Mouse (Mus musculus): ENCODE data around the gene Gpam. TPM values are rescaled to one million over a fixed set of nuclear protein-coding genes. Genes with fewer than 3 reads are reported as not detected.
A peak's percentile ranks its signal among the peaks of the same experiment; 100 is the strongest.

The Gpam gene
- polyA plus RNA-seq, 1 experiment from 2014 or later = 16.6 TPM

DNA sequence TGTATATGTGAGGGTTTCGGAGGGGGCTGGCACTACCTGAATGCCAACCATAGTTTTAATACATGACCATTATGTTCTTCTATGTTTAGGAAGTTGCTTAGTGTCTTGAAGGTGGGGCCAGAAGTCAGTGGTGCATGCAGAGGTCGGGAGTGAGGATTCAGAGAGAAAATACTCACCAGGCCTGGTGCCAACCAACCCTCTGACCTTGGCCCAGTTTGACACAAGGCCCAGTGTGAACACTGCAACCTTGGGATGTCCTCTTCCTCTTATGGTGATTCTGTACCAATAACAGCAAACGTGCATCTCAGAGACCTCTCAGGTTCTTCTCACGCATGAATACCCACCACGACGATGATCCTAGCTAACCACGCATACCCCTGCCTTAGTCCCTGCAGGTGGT is 11.5 kb upstream of the Gpam start:
- WGBS (ENCODE audit: insufficient replicate concordance) = 66% methylated on average over 7 of the region's 7 CpGs
- no peak overlapping the region for H3K27ac ChIP-seq

DNA sequence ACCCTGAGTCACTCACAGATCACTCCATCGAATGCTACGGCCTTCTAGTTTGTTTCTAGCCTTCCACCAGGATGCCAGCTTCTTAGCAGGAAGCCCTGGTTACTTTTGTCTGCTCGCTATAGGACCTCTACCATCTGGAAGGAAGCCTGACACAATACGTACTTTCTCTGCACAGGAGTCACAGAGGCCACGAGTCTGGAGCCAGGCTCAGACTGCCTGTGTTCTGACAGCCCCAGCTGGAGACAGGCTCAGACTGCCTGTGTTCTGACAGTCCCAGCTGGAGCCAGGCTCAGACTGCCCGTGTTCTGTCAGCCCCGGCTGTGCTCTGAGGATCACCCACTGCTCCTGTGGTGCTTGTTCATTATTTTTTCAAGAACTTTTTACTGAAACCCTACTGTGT is 10.8 kb upstream of the Gpam start:
- Histone ChIP-seq H3K4me1 (replicated peaks) (peaks cover 26% of the 10 kb centered on the region; the same call in 1 of the 2 replicates), H3K4me3 (replicated peaks) (no peak overlapping the region), H3K9ac (no peak overlapping the region), H3K27ac (no peak overlapping the region), H3K27me3 (no peaks in the 10 kb centered on the region), H3K9me3 (replicated peaks) (no peaks in the 10 kb centered on the region), H3K36me3 (no peaks in the 10 kb centered on the region), H3K4me2 (no peak overlapping the region)
- no peak for ATAC-seq (ENCODE audit: low read depth)
- DNase-seq = no peak
- WGBS (ENCODE audit: insufficient replicate concordance) = 44% methylated on average over 7 of the region's 7 CpGs

More for the DNA sequence above, 11.5 kb upstream of the Gpam start:
- H3K4me2 ChIP-seq = no peak overlapping the region
- H3K36me3 ChIP-seq = no peaks in the 10 kb centered on the region
- ATAC-seq (ENCODE audit: low read depth) (no peak), DNase-seq (no peak)
- no peak overlapping the region for H3K4me3 ChIP-seq (replicated peaks)
- H3K4me1 ChIP-seq (replicated peaks) = peaks cover 28% of the 10 kb centered on the region; the same call in 1 of the 2 replicates
- no peaks in the 10 kb centered on the region for H3K27me3 ChIP-seq
- H3K9ac ChIP-seq = no peak overlapping the region
- H3K9me3 ChIP-seq (replicated peaks) = no peaks in the 10 kb centered on the region

DNA sequence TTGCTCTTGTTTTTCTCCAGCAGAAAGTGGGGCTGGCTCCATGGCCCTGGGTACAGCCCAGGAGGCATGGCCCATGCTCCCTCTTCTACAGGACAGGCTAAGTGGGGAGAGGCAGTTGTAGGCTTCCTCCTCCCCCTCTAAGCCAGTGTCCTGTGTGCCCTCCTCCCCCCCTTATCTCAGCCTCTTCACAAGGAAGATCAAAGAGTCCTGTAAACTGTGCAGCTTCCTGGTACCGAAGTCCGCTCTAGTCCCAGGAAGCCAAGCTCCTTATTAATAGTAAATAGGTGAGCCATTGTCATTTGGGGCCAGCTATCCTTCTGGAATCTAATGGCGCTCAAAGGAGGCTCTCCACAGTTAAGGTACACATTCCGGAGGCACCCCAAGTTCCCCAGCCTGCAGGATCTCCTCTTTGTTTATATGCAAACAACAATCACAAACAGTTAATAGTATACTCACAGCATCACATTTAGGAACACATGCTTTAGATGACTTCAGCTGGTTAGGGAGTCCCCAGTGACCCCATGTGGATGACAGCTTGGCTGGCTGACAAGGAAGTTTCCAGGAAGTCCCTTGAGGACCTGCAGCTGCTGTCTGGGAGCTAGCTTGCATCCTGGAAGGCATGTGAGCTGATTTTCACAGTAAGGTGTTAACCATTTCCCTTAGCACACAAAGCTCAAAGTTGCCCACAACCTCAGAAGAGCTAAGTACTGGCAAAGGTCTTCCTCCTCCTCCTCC is 9.8 kb upstream of the Gpam start:
- no peak overlapping the region for H3K9ac ChIP-seq
- H3K27me3 ChIP-seq = no peaks in the 10 kb centered on the region
- H3K4me2 ChIP-seq = no peak overlapping the region
- peaks cover 26% of the 10 kb centered on the region; the same call in 1 of the 2 replicates for H3K4me1 ChIP-seq (replicated peaks)
- H3K9me3 ChIP-seq (replicated peaks) = no peaks in the 10 kb centered on the region
- DNase-seq (no peak), ATAC-seq (ENCODE audit: low read depth) (no peak)
- WGBS (ENCODE audit: insufficient replicate concordance) = 44% methylated on average over 4 of the region's 4 CpGs
- H3K4me3 ChIP-seq (replicated peaks) = no peak overlapping the region
- no peak overlapping the region for H3K27ac ChIP-seq
- H3K36me3 ChIP-seq = no peaks in the 10 kb centered on the region

DNA sequence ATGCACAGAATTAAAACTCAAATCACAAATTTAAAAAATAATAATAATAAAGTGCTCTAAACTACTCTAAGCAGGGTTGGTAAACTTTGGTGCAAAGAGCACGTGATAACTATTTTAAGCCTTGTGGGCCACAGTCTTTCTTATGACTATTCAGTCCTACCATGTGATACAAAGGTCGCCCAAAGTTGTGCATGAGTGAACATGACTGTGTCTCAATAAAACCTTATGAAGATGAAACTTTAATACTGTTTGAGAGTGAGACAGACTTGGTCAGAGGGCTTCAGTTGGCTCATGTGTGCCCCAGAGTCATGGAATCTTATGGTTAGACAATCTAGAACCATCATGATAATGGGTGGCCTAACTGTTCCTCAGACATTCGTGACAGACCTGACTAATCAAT is 8.9 kb upstream of the Gpam start:
- DNase-seq = no peak
- H3K36me3 ChIP-seq = no peaks in the 10 kb centered on the region
- peaks cover 26% of the 10 kb centered on the region; the same call in 1 of the 2 replicates for H3K4me1 ChIP-seq (replicated peaks)
- H3K9ac ChIP-seq = no peak overlapping the region
- no peak overlapping the region for H3K27ac ChIP-seq
- WGBS (ENCODE audit: insufficient replicate concordance) = 64% methylated on average over 3 of the region's 3 CpGs
- H3K4me2 ChIP-seq = no peak overlapping the region
- H3K27me3 ChIP-seq = no peaks in the 10 kb centered on the region
- ATAC-seq (ENCODE audit: low read depth) = no peak
- H3K9me3 ChIP-seq (replicated peaks) = no peaks in the 10 kb centered on the region
- H3K4me3 ChIP-seq (replicated peaks) = no peak overlapping the region

DNA sequence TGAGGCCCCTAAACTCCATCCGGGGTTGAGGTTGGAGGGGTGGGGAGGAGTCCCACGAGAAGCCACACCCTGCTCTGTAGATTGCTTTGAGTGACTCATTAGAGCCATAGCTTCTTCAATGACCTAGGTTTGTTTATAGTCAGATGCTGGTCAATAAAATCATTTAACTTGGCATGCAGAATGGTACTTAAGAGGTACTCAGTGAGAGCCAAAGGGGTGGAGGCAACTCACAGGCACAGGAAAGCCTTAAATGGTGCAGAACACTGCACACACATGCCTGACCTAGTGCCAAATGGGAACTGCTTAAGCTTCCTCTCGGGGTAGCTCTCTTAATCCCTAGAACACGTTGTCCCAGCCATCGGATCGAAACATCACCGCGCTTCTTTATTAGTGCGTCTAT is 7.5 kb upstream of the Gpam start:
- WGBS (ENCODE audit: insufficient replicate concordance) = 67% methylated on average over 9 of the region's 9 CpGs
- Histone ChIP-seq H3K27me3 (no peaks in the 10 kb centered on the region), H3K27ac (no peak overlapping the region), H3K4me2 (no peak overlapping the region), H3K9ac (no peak overlapping the region), H3K4me3 (replicated peaks) (no peak overlapping the region), H3K9me3 (replicated peaks) (no peaks in the 10 kb centered on the region), H3K4me1 (replicated peaks) (peaks cover 26% of the 10 kb centered on the region; the same call in 1 of the 2 replicates), H3K36me3 (no peaks in the 10 kb centered on the region)
- ATAC-seq (ENCODE audit: low read depth) (no peak), DNase-seq (no peak)

DNA sequence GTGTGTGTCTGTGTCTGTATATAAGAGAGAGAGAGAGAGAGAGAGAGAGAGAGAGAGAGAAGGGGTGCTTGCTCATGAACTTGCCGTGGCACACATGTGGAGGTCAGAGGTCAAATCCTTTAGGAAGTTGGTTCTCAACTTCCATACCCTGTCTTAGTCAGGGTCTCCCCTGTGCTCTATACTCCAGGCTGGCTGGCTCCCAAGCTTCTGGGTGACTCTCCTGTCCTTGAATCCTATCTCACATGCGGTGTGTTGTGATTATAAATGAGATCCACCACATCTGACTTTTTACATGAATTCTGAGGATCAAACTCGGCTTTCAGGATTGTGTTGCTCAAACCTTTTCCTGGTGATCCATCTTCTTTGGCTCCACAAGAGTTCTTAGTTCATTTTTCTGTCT is 5.4 kb upstream of the Gpam start:
- WGBS (ENCODE audit: insufficient replicate concordance) = 58% methylated on average over 3 of the region's 3 CpGs
- Histone ChIP-seq H3K4me2 (no peak overlapping the region), H3K27ac (no peak overlapping the region), H3K36me3 (no peaks in the 10 kb centered on the region), H3K4me1 (replicated peaks) (peaks cover 16% of the 10 kb centered on the region), H3K9ac (no peak overlapping the region), H3K9me3 (replicated peaks) (no peaks in the 10 kb centered on the region), H3K4me3 (replicated peaks) (no peak overlapping the region), H3K27me3 (no peaks in the 10 kb centered on the region)
- no peak for ATAC-seq (ENCODE audit: low read depth)
- no peak for DNase-seq

DNA sequence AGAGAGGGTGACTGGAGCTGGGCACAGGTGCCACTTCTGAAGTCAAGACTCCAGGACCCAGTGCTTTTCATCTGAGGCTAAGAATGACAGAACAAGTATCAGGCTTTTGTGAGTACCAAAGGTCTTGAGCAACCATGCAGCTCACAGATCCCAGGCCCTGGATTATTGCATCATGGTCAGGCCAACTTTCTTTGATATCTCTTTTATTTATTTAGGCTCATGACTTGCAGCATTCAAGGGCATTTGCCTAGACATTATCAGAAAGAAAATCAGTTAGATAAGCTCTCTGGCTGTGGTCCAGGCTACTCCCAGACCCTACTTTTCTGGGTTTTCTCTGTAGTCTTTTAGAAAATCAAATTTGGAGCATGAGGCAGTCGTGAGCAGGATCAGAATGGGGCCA is 4.7 kb upstream of the Gpam start:
- Histone ChIP-seq H3K4me1 (replicated peaks) (peaks cover 9% of the 10 kb centered on the region), H3K27ac (no peak overlapping the region), H3K4me3 (replicated peaks) (no peak overlapping the region), H3K27me3 (no peaks in the 10 kb centered on the region), H3K9ac (no peak overlapping the region), H3K36me3 (no peaks in the 10 kb centered on the region), H3K9me3 (replicated peaks) (no peaks in the 10 kb centered on the region), H3K4me2 (no peak overlapping the region)
- ATAC-seq (ENCODE audit: low read depth) (no peak), DNase-seq (no peak)
- WGBS (ENCODE audit: insufficient replicate concordance) = 22% methylated on average over 1 of the region's 1 CpGs

DNA sequence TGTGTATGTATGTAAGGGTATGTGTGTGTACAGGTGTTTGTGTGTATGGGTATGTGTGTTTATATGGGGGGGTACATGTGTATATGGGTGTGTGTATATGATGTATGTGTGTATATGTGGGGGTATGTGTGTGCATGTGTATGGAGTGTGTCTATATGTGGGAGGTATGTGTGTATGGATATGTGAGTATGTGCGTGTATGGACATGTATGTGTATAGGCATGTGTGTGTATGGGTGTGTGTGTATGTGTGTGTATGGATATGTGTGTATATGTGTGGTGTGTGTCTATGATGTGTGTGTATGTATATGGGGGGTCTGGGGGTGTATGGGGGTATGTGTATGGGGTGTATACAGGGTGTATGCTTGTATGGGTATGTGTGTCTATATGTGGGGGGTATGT is 1.4 kb upstream of the Gpam start:
- no peak for DNase-seq
- Histone ChIP-seq H3K27ac (no peak overlapping the region), H3K9me3 (replicated peaks) (no peaks in the 10 kb centered on the region), H3K36me3 (no peaks in the 10 kb centered on the region), H3K27me3 (no peaks in the 10 kb centered on the region), H3K9ac (no peak overlapping the region), H3K4me3 (replicated peaks) (no peak overlapping the region), H3K4me1 (replicated peaks) (peaks cover 7% of the 10 kb centered on the region), H3K4me2 (no peak overlapping the region)
- WGBS (ENCODE audit: insufficient replicate concordance) = 69% methylated on average over 1 of the region's 1 CpGs
- ATAC-seq (ENCODE audit: low read depth) = no peak

DNA sequence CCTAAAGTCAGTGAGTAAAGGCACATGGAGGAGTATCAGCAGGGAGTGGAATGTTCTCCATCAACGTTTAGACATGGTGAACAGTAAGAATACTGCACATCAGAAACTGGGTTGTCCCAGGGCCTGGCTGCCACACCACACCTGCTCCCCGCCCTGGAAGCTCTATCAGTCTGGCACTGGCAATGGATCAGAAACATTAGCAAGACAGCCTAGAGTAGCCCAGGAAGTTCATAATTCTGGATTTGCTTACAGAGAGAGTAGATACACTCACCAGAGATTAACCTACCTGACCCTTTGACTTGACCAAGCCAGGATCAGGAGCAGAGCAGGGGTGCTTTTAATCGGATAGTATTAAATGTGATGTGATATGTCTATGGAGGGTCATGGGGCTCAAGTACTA is 1.6 kb downstream of the Gpam start:
- no peaks in the 10 kb centered on the region for H3K36me3 ChIP-seq
- H3K27ac ChIP-seq = no peak overlapping the region
- 49% methylated on average over 3 of the region's 3 CpGs for WGBS (ENCODE audit: insufficient replicate concordance)
- peaks cover 20% of the 10 kb centered on the region for H3K4me1 ChIP-seq (replicated peaks)
- DNase-seq = no peak
- peak overlapping the region; percentile 52 for H3K4me2 ChIP-seq
- no peaks in the 10 kb centered on the region for H3K9me3 ChIP-seq (replicated peaks)
- ATAC-seq (ENCODE audit: low read depth) = no peak
- H3K9ac ChIP-seq = peak overlapping the region; percentile 53; the same call in 1 of the 2 replicates
- H3K4me3 ChIP-seq (replicated peaks) = peak overlapping the region; percentile 42
- H3K27me3 ChIP-seq = no peaks in the 10 kb centered on the region

DNA sequence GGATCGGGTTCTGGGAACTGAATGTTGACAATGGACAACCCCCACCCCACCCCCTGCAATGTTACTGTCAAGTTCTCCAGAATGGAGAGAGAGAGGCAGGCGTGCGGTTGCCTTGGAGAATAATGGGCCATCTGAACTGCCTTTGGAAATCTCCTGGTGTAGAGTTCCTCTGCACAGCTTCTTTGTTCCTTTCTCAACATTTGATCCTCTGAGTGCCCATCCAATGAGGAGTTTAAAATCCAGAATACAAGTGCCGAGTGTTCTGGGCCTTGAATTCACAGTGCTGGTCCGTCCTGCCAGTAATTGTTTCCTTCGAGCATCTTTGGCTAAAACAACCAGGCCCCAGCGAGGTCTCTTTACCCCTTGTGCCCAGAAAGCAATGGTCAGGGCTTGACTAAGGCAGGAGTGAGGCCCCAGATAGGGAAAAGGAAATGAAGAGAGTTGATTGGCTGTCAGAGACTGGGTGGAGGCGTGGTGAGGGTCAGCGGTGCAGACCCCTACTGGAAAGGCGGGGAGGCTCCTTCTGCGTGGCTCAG is 4.0 kb downstream of the Gpam start:
- 0 out of 2 replicates have a peak overlapping the region, but pooled peaks have one; percentile 24 for H3K4me3 ChIP-seq (replicated peaks)
- ATAC-seq (ENCODE audit: low read depth) (no peak), DNase-seq (no peak)
- H3K36me3 ChIP-seq = no peaks in the 10 kb centered on the region
- H3K4me1 ChIP-seq (replicated peaks) = peaks cover 21% of the 10 kb centered on the region
- WGBS (ENCODE audit: insufficient replicate concordance) = 48% methylated on average over 11 of the region's 11 CpGs
- peak overlapping the region; percentile 52 for H3K4me2 ChIP-seq
- no peak overlapping the region for H3K9ac ChIP-seq
- no peak overlapping the region for H3K27ac ChIP-seq
- H3K9me3 ChIP-seq (replicated peaks) = no peaks in the 10 kb centered on the region
- H3K27me3 ChIP-seq = no peaks in the 10 kb centered on the region

DNA sequence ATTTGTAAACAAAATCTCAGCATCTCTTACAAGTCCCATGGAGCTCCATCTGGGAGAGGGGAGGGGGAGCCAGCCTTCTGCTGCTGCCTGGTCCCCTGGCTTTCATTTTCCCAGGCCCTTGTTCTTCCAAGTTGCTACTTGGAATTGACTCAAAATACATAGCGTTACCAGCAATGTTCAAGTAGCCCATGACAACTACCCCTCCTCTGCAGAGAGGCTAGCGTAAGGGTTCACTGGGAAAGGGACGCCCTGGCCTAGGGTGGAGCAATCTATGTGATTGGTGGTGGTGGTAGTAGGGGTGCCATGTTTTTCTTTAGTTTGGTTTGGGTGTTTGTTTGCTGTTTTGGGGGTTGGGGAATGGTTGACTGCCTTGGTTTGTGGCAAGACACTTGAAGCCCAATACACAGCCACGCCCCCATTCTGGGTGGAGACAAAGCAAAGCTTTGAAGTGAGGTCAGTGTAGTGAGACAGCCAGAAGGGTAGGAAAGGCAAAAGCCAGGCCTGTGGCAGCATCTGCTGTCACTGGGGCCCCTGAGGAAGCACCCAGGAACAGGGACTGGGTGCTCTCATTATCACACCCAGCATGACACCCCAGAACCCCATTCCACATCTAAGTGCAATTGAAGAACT is 4.6 kb downstream of the Gpam start:
- 70% methylated on average over 4 of the region's 4 CpGs for WGBS (ENCODE audit: insufficient replicate concordance)
- no peak for ATAC-seq (ENCODE audit: low read depth)
- DNase-seq = no peak

More for the DNA sequence above, 4.6 kb downstream of the Gpam start:
- H3K9ac ChIP-seq = no peak overlapping the region
- H3K4me3 ChIP-seq (replicated peaks) = no peak overlapping the region
- H3K9me3 ChIP-seq (replicated peaks) = no peaks in the 10 kb centered on the region
- H3K27ac ChIP-seq = no peak overlapping the region
- peak overlapping the region; percentile 52 for H3K4me2 ChIP-seq
- H3K27me3 ChIP-seq = no peaks in the 10 kb centered on the region
- peaks cover 19% of the 10 kb centered on the region for H3K4me1 ChIP-seq (replicated peaks)
- H3K36me3 ChIP-seq = no peaks in the 10 kb centered on the region

All from liver, embryonic 13.5 days (tissue).